Mouse (Mus musculus) granulocyte monocyte progenitor cell, adult 5-6 weeks (primary cell): Measurements from ENCODE around the gene Alx3. TPM values are rescaled to one million over a fixed set of nuclear protein-coding genes. Genes with fewer than 3 reads are reported as not detected.

Source experiments
- ATAC-seq: replicated peaks from 2 replicates; pipeline ENCODE4 v1.8.0; 2016; ENCODE audit warnings: mild to moderate bottlenecking, moderate TSS enrichment, inconsistent platforms; ENCODE audit not compliant: poor library complexity, severe bottlenecking
- total RNA-seq, 2 experiments: library from RNA; stranded (forward) in 1 of 2; stranded (reverse) in 1 of 2; fragments of 200-712, 200-1000 nt in 1 of 2; fragments of >200 nt in 1 of 2; fragmentation: Nextera tagmentation in 1 of 2; gene quantifications; 2 replicates each; pipeline ENCODE4 v1.2.3; 2014 to 2017

Gene Alx3
- total RNA-seq, 2 experiments from 2014 or later, result not detected

DNA sequence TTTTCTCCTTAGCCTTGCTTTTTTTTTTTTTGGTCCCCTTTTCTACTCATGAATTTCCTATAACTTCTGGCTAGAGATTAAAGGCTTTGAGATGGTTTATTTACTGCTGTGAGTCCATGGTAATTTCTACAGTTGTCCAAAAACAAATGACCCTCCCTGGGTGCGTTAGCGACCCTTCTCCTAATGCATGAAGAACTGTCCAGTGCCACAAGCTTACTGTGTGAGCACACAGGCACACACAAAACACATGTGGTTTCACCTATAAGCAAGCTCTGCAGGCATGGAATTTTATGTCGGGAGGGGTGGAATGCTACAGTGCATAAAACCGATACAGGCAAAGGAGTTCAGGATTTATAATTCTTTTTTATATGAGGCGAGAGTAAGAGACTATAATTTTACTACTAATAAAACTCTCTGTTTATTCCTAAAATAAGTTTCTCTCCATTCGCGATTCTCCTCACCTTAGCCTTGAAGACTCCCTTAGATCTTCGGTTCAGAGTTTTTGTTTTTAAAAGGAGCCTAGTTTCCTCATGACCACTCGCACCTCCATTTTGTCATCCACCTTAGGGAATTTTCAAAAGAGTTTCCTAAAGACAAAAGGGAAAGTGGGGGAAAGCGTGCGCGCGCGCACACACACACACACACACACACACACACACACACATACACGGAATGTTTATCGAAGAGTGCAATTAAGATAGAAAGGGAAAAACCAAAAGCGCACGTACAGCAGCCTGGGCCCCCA, 12.5 kb upstream of the Alx3 start:
- no peak for ATAC-seq

DNA sequence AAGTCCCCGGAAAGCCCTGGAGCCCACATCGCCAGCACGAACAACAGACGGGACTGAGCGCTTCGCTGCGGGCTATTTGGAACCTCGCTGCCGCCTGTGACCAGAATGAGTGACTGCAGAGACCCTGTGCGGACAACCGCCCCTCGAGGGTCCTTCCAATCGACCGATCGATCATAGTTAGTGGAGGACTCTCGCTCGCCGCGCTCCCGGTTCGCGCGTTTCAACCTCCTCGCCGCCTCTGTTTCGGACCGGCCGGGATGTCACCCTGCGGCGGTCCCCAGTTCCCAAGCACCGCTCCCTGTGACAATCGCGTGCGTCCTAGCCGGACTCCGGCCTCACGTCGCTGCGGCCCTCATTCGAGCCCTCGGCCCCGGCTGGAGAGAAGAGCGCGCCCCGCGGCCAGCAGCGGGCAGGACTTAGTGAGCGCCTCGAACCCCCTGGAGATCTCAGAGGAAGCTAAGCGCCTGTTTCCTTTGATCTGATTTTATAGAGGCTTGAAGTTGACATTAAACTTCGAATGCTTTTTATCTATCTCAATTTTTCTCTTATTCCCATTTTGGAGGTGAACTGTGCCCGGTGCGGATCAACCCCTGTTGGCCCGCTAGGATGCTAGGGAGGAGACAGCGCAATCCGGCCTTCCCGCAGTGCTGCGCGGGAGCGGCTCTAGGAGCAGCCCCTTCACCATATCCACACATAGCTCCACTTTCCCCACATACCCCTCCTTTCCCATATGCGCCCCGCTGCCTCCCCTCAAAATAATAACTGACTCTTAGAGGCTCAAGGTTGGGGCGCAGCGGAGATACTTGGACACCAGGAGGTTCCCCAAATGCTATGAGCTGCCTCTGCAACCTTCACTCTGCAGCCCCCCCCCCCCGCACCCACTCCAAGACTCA, 11.7 kb upstream of the Alx3 start:
- ATAC-seq, result 0 out of 2 replicates have a peak, but pooled peaks have one; percentile 7

DNA sequence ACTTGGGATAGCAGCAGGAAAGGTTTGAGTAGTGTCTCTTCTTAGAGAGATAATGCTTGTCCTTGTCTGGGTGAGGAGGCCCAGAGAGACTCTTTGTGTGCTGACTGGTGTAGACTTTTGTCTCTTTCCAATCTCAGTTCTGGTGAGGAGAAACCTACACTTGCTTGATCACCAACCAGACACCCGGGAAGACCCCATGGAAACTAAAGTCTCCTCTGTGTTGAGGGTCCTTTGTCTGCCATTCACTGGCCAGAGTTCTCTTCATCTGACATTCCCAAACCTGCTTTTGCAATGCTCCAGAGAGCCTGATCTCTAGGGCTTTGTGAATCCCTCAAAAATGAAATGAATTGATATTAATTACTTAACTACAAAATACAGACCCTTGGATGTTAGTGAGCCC, 10.9 kb upstream of the Alx3 start:
- ATAC-seq, result no peak

DNA sequence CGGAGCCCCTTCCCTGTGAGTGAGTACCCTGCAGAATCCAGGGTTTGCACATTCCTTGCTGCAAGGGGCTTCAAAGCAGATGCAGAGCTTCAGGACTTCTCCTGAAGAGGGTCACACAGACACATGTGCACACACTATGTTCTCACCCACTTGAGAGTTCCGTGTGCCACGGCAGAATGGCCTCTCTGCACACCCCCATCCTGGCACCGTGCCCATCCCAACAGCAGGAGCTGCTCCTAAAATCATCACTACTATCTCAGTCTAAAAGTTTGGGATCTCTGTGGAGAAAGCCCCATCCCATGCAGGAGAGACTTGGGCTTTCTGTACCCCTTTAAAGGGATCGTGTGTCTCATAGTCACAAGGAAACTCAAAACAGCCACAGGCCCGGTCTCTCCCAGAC, 8.3 kb upstream of the Alx3 start:
- no peak for ATAC-seq

DNA sequence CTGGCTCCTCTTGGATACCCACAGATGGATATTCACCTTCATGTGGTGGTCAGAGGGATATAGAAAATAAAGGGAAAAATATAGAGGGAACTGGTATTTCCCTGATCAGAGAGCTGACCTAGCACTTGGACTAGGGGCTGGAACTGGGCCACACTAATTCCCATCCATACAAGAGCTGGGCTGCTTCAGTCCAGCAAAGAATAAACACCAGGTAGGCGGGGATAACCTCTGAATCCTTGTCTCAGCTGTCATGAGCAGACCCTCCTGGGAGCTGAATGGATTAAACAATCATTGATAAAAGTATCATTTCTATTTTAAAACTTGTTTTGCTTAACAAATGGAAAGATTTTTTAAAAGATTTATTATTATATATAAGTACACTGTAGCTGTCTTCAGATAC, 3.2 kb upstream of the Alx3 start:
- ATAC-seq, result no peak

DNA sequence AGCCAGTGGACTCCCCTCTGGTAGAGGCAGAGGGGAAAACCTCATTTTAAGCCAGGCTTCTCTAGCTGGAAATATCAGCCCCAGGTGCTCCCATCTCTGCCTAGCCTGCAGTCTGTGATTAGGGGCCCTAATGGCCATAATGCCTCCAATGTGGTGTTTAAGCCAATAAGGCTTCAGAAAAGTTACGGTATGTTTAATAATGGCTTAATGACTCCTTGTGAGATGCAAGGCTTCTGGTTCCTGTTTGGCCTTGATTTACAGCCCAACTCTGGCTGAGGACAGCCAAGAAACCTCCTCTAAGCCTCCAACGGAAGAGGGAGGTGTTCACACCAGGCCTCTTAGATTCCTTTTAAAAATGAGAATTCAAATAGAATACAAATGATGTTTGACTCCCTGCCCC, 1.2 kb upstream of the Alx3 start:
- ATAC-seq, result no peak

DNA sequence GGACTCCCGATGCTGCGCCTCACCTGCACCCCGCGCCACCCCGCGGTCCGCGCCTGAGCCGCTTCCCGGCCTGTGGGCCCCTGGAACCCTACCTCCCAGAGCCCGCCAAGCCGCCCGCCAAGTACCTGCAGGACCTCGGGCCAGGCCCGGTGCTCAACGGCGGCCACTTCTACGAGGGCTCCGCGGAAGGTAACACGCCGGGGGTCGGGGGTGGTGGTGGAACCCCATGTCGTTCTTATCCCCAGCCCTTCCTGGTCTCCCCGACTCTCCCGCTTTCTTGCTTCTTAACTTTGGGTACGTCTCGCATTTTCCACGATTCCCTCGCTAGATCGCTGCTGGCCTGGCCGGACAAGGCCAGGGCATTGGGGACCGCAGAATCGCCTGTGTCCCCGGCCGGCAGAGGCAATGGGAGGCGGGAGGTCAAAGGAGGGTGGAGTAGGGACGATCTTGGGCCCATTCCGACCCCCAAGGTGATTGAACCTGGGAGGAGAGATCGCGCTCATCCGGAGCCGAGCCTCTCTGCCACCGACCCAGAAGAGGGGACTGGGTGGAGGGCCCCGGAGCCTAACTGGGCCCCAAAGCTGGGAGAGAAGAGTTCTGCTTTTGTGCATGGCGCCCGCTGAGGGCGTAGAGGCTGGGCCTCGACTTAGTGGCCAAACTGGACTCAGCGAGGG, 570 bp downstream of the Alx3 start:
- ATAC-seq, result peak; percentile 30; the same call in 1 of the 2 replicates

DNA sequence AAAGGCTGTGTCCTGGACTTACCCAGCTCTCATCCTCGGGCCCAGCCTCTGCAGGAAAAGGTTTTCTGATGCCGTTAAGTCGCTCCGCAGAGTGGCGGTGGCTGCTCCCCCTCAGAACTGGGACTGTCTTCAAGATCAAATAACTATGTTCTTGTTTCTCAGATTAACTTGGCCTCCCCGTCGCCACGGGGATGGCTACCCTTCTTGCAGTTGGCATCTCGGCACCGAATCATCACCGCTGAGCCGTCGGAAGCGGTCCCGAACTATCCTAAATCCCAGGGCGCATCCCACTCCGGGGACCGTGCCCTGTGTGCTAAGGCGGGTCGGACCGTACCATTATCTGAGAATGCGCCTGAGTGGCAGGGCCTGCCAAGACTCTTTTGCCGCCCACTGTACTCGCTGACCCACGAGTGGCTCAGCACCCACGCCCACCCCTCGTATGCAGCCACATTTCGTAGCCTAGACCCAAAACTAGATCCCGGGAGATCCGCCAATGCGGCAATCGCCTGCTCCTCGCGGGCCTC, 1.2 kb downstream of the Alx3 start:
- ATAC-seq, result no peak; the same call in 1 of the 2 replicates

DNA sequence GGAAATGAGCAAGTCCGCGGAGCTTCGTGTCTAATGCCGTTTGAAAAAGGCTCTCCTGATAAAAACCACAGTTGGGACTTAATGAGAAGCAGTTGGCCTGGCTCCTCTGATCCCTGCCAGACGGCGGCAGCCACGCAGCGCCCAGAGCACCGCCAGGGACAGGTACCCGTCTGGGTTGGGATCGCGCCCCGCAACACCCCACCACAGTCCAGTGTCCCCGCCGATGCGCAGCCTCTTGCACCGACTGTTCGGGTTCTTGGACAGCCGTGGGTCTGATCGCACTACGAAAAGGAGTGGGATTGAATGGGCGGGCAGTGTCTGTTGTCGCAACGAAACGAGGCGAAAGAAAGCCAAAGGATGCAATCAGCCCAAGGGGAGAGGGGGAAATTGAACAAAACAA, 1.7 kb downstream of the Alx3 start:
- 0 out of 2 replicates have a peak, but pooled peaks have one; percentile 9 for ATAC-seq

DNA sequence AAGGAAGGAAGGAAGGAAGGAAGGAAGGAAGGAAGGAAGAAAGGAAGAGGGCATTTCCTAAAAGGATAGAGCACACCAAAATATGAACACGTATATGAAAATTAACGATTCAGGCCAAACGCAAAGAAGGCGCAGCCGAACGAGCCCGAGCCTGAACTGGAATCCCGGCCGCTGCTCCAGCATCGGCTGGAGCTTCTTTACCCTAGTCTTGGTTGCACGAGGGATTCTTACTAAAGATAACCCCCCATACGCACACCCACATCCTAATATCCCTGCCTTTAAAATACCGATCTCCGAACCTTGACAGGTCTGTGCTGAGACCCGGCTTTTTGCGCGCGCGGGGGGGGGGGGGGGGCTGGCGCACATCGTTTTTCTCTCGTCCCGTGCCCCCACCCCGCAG, 2.3 kb downstream of the Alx3 start:
- ATAC-seq, result no peak

DNA sequence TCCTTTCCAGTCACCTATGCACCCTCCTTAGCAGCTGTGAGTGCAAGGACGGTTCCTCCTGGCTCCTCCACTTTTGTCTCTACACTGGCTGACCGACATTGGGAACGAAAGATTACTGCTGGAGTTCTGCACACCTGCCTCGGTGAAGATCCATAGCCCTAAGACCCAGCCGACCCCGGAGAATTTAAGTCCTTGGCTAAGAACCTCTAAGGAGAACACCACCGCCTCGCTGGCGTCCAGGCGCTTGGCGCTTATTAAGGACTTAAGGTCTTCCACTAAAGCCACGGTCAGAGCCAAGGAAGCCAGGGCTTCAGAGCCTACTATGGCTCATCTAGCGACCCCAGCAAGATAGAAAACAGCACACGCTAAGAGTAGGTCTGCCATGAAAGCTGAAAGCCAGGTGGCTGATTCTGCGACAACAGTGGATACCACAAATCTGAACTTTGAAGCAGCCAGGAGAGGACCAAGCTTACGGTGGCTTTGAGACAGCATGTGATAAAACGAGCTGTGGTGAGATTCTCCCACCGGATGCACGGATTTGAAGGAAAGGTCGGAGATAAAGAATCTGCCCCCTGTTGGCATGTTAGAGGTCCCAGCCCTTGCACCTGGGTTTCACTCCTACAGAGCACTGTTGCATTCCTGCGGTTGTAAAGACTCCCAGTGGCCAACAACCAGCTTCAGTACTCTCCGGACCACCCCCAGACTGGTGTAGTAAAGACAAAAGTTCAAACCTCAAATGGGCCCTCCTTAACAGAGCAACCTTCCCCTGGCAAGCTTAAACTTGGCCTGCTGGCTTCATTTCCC, 3.0 kb downstream of the Alx3 start:
- ATAC-seq, result no peak

DNA sequence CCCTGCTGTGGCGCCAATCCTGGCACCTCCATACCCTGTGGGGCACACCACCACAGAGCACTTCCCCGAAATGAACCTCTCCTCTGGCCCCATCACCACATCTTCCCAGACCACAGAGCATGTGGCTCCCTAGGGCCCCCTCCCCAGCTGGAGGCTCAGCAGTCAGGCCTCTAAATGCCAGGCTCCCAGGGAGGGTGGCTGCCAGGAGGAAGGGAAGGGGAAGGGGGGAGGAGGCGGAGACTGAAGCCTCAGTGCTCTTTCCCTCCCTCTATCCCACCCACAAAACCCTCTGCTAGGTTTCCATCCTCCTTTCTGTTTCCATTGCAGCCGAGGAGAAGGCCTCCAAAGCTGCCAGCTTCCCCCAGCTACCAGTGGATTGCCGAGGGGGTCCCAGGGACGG, 5.3 kb downstream of the Alx3 start:
- no peak for ATAC-seq

DNA sequence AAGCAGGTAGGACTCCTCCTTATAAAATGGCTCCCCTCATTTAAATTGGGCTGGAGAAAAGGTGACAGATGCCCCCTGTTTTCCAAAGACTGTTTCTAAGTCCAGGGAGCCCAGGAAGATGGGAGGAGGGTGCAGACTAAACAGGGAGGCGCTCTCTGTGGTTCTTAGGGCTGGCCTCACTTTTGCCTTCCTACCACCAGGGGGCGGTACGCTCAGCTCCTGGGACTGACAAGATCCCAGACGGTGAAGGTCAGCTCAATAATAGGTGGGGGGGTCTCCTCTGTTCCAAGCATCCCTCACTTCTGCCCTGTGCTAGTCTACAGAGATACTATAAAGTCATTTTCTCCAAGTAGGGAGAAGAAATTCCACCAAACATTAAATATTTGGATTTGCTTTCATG, 10.5 kb downstream of the Alx3 start:
- peak; percentile 77 for ATAC-seq

DNA sequence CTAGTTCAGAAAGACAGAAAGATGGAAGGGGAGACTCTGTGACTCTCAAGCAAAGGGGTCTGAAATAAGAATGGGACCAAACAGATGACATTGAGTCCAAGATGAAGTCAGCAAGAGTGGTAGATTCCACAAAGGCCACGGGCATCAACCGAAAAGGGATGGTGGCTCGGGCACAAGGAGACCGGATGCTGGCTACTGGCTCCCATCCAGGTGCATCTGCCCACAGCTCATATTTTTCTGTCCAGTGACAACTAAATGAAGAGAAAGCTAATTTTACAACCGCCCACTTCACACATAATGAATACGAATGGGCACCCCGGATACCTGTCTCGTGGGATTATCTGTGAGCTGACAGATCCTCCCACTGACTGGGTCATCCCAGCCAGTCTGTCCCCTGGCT, 12.4 kb downstream of the Alx3 start:
- ATAC-seq, result no peak

DNA sequence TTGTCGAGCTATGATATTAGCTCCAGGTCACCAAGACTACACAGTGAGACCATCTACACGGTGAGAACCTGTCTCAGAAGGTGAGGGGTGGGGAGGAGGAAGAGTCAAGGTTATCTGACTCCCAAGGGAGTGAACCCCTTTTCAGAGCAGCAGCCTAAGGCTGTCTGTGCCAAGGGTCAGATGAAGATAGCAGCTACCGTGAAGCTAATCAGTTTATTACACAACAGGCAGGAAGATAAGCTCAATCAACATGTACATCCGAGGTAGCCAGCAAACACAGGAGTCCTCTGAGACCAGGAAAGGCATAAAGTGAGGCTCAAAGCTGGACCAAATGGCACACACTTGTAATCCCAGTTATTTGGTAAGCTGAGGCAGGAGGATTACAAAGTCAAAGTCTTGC, 14.0 kb downstream of the Alx3 start:
- no peak for ATAC-seq

DNA sequence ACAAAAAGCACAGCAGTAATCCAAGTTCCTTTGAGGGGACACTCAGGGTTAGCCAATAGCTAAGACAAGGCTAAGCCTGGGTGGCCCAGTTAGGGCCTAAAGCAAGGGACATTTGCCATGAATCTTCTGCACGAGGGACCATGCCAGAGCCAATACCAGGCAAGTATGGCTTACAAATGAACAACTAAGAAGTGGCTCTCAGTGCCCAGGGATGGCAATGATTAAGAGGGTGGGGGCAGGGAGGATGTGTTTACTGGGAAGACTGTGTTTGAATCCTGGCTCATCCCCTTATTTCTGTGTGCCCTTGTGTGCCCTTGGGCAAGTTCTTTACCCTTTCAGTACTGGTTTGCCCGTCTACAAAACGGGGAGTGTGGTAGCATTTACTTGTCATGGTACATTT, 14.5 kb downstream of the Alx3 start:
- no peak for ATAC-seq

DNA sequence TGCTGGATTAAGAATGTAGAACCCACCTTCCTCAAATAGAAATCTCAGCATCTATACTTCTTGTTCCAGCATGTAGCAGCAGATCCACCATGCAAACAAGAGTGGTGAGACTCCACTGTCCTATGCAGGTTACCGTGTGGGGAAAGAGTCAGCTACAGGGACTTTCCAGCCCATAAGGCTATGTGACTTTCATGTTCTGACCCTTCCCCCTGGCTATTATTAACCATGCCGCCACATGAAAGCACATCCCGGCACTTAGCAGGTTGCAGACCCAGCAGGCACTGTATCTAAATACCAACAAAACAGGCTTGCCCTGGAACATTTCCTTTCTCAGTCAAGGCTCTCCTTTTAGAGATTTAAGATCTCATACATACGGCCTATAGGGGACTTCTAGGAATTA, 16.6 kb downstream of the Alx3 start:
- ATAC-seq, result no peak

DNA sequence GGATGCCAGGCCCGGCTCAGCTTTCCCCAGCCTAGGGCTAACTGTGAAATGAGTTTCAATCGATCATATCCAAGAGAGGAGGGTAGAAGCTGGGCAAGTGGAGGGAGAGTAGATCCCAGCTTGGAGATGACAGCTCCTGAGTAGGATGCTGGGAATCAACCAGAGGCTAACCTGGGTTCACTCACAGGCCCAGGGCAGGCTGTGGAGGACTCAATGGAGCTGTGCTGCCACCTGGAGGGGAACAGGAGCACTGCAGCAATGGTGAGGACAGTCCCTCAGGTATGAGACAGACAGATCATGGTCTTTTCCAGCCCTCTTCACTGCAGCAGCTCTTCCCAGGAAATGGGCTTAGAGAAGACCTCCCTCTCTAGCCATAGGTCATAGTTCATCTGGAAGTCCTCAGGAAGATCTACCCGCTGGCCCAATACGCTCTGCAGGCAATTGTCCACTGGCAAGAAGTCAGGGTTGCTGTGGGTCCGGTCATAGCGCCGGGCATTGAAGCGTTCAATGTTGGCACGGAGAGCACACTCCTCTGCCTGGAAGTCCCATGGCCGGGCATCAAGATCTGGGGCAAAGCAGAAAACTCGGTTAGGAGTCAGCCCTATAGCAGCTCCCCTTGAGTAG, 18.2 kb downstream of the Alx3 start:
- ATAC-seq, result peak; percentile 87

DNA sequence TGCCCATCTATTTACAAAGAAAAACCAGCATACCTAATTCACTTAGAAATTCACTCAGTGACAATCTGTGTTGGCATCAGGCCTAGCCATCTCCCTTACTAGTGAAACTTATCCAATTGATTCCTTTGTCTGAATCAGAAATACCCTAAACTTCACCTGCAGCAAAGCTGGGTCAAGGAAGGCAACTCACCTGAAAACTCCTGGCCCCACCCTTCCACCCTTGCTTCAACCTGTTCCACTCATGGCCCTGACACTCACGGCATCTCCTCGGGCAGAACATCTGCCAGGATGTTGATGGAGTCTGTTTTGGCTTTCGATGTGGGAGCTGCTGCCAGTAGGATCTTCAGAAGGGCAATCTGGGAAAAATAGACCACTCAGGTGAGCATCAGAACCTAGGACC, 23.0 kb downstream of the Alx3 start:
- ATAC-seq, result no peak

DNA sequence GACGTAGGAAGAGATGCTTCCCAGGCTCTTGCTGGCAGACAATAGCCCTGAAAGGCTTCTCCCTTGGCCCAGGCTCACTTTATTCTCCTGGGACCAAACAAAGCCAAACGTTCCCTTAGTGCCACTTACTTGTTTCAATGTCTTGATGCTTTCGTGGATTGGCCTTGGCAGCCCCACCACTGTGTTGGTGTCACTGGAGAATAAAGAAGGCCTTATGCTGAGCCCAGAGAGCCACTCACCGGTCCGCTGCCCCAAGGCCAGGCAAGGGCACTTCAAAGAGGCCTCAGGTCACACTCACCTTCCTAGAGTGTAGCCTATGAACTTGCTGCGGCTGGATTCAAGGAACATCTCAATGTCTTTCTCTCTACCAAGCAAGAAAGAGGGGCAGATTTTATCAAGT, 25.1 kb downstream of the Alx3 start:
- no peak for ATAC-seq
